Mouse (Mus musculus) lung, adult 2 months (tissue): ENCODE results near the gene Olfr412.

Source experiments
- CTCF ChIP-seq: fragments of 200-500 bp; IDR thresholded peaks from 2 replicates; pipeline ENCODE4 v1.5.1; 2011; ENCODE audit warnings: mild to moderate bottlenecking, low read length, control low read depth; ENCODE audit not compliant: insufficient read depth
- POLR2A ChIP-seq: fragments of 200-500 bp; IDR thresholded peaks from 2 replicates; pipeline ENCODE4 v1.6.1; 2011; ENCODE audit warnings: low read depth, mild to moderate bottlenecking, control low read depth, low read length, borderline replicate concordance; ENCODE audit errors: extremely low read depth

GRCm38 (mm10) chr11:74337931-74338330 is 23.9 kb upstream of the Olfr412 start, which contains the start of gene Olfr410:
- no peak for TF ChIP-seq CTCF
- no peak for TF ChIP-seq POLR2A
